Mouse (Mus musculus) inflammation-experienced regulatory T-cells, adult 6 months (primary cell): ENCODE results near the gene Tnfaip1. TPM values are rescaled to one million over a fixed set of nuclear protein-coding genes. Genes with fewer than 3 reads are reported as not detected.
A peak's percentile ranks its signal among the peaks of the same experiment; 100 is the strongest.
"Not testable (repeated sequence)": the region's sequence is repeated elsewhere in the genome, so short reads cannot be mapped to it uniquely, and the experiment has no call there.

ENCODE experiments used
- ATAC-seq: one replicate; pipeline ENCODE4 v1.8.0; 2017
- polyA plus RNA-seq, 3 experiments: library from polyadenylated mRNA; unstranded; fragments of 100-300 nt; shearing (Covaris generic); gene quantifications; one replicate each; pipeline ENCODE4 v1.2.1; 2017

The Tnfaip1 gene
- polyA plus RNA-seq, 3 experiments from 2014 or later, result 14.6 to 20.3 (median 16.9) TPM

DNA sequence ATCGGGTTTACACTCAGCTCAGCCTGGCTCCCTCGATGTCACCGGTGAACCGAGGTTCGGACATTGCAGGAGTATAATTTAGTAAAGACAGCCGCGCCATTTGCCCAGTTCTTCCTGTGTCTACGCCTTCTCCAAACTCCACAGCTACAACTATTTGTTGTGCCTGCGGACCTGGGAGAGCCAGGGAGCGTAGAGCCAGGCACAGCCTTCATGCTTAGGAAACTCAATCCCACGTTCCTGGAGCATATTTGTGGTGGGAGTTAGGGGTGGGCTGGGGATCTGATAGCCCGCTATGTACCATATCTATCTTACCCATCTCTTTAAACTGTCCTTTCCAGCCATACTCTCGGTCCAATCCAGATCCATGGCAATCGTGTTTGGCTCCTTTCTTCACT is 555 bp upstream of the Tnfaip1 start:
- ATAC-seq, result no peak

DNA sequence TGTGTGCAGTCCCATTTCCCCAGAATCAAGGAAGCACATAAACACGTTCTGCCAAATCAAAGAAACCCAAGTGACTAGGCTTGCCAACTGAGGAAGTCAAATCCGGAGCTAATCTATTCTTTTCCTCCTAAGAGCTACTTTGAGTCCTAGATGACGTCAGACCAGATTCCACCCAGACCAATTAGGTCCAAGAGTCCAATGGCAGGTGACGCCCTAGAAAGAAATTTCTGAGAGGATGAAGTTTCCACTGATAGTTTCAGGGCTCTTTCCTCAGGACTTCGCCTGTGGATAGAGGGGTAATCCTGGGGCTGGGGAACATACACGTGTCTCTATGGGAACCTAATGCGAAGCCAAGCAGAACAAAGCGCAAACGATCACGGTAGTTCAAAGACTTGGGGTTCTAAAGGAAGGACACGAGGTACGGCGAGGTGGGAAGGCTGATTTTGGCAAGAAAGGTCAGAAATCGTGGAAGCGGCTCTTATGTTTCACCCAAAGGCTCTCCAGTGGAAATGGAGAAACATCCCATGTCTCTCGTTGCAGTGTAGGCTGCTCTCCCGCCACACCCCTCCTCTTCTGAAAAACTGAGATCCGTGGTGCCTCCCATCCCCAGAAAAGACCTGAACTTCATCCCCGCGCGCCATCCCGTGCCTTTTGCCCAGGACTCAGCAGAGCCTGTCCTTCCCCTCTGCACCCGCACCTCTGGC is 604 bp downstream of the Tnfaip1 start:
- peak; percentile 20 for ATAC-seq

DNA sequence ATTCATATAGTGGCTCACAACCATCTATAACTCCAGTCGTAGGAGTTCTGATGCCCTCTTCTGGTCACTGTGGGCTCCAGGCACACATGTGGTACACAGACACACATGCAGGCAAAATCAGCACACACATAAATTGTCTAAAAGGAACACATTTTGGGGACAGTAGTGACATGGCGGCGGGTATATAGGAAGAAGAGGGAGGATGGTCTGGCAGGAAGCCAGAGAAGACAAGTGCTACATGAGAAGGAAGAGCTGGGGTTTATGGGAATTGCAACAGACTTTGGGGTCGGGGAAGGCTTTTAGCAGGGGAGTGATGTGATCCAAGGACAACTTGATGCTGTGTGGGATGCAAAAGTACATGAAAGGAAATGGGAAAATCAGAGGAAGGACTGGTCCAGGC is 1.6 kb downstream of the Tnfaip1 start:
- no peak for ATAC-seq

DNA sequence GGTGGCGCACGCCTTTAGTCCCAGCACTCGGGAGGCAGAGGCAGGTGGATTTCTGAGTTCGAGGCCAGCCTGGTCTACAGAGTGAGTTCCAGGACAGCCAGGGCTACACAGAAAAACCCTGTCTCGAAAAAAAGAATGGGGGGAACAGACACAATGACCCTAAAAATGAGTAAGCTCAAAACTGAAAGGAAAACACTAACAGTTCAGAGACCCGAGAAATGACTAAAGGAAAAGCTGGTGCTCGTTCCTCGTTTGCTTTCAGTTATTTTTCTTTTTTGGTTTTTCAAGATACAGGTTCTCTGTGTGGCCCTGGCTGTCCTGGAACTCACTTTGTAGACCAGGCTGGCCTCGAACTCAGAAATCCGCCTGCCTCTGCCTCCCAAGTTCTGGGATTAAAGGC is 4.6 kb downstream of the Tnfaip1 start:
- ATAC-seq, result not testable (repeated sequence)

DNA sequence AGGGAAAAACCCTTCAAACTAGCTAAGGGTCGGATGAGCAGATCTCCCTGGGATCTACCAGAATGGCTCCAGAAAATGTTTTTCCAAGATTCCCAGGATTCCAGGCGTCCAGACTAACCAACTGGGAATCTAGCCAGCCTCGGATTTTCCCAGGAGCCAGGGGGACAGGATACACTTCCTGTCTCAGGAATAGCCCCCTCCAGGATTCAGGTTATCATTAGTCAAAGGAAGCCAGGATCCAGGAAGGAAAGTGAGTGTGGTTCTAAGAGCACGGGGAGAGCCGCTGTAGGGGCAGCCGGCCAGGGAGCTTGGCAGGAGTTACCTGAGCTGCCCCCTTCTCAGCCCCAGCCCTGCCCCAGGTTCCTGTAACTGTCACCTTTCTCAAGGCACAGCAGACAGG is 5.1 kb downstream of the Tnfaip1 start:
- ATAC-seq, result no peak

DNA sequence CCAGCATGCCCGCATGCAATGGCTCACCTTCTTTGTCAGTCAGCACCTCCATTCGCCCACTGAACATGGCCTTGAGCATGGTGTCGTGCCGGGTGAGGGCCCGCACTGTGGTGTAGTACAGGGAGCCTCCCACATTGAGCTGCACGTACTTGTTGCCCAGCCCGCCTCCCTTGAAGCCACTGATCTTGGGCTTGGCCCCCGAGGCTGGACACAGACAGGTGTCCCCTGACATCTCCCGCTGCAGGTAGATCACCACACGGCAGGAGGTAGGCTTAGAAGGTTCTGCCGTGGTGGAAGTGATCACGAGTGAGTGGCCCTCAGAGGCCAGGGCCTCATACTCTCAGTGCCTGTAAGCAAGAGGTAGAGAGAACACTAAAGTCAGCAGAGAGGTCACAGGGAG is 6.1 kb downstream of the Tnfaip1 start:
- ATAC-seq, result no peak

DNA sequence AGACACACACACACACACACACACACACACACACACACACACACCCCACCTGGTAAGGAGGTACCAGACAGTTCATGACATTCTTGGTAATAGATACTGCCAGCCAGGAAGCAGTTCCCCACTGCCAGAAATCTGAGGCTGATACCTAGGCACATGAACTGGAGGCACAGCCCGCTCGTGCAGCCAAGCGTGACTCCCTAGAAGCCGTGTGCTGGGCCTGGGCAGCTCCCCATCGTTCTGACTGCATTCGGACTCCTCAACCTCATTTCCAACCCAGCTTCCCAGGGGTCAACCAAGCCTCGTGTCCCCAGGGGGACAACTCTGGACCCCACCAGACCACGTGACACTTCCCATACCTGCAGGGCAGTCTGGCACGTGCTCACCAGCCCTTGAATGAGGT is 7.4 kb downstream of the Tnfaip1 start:
- ATAC-seq, result no peak

DNA sequence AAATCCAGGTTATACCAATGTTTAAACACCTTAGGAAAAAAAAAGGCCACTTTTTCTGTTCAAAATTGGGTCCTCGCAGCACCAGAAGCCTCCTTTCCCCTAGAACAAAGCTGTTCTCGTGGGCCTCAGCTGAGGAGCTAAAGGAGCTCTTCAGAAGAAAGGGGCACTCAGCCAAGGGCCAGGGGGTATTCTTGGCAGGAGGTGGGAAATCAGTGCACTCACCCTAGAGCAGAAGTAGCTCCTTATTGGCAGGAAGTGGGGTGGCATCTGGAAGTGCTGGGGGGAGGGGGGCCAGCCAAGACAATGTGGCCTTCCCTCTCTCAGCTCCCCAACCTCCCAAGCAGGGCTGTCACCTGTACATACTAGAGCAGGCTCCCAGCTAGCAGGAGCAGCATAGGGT is 11.3 kb downstream of the Tnfaip1 start:
- ATAC-seq, result no peak

DNA sequence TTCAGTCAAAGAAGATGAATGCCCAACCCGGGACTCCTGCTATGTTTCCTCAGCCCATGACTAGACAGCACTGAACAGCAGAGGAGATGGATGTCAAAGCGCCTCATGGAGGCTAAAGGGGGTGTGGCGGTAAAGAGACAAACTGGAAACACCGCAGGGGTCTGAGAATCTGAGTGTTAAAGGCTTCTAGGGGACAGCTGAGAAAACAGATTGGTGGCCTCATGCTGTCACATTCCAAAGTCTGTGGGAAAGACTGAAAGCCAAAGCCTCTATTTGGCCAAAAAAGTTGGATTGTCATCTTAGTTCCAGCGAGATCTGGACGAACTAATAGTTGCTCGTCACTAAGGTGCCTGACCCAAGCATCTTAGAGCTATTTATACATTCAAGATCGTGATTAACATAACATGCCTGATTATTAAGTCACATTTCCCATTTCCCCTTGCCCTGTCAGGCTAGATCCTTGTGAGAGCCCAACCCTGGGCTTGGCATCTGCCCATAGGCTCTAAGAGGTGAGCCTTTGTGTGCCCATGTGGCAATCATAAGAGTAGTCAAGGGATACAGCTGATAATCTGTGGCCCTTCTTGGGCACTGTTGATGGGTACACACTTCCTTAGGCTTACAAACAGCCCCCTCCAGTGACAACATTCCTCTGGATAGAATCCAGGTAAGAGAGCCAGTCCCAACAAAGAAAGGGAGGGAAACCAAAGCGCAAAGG is 12.7 kb downstream of the Tnfaip1 start:
- ATAC-seq, result no peak

DNA sequence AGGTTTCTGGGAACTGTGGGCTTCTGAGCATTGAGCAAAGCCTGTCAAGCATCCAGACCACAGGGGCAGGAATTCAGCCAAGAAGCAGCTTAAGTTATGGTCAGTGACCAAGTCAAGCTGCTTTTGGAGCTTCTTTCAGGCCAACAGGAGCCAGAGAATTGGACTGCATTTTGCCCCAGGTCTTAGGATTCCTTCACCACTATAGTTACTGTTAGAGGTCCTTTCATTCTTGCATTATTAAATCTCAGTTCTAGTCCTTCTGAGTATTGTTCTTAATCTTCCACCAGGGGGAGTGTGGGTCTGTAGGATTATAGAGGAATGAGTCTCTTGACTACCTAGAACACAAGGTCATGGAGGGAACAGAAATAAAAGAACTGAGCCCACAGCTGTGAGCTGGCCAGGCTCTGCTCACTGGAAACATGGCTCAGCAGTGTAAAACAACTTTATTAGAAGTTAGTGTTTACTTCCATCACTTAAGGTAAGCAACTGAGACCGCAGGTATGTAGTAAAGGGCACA is 13.6 kb downstream of the Tnfaip1 start:
- no peak for ATAC-seq

DNA sequence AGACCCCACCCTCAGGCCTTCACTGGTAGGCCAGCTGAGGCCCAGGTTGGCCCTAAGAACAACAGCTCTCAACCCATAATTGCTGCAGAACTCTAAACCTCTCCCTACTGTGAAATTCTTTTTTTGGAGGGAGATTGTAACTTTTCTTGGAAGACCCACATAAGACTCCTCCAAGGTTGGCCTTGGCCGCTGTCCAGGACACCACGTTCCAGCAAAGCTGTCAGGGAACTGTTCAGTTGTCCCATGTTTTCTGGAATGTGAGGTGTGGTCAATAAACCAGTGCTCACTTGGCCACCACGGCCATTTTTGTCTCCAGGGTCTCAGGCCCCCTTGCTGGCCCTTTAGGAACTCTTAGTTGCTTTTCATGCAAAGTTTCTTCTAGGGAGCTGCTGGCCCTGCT is 14.3 kb downstream of the Tnfaip1 start:
- no peak for ATAC-seq

DNA sequence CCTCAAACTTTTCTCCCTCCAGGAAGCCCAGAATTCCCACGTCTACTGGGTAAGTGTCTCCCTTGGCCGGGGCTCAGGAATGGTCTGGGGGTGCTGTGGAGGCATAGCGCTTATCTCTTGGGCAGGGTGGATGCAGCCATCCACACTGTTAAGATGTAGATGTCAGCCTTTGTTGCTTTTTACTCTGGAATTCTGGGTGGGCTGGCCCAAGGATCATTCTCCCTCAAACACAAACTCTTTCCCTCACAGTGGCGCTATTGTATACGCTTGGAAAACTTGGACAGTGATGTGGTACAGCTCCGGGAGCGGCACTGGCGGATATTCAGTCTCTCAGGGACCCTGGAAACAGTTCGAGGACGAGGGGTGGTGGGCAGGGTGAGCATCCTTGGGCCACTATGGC is 17.2 kb downstream of the Tnfaip1 start:
- no peak for ATAC-seq

DNA sequence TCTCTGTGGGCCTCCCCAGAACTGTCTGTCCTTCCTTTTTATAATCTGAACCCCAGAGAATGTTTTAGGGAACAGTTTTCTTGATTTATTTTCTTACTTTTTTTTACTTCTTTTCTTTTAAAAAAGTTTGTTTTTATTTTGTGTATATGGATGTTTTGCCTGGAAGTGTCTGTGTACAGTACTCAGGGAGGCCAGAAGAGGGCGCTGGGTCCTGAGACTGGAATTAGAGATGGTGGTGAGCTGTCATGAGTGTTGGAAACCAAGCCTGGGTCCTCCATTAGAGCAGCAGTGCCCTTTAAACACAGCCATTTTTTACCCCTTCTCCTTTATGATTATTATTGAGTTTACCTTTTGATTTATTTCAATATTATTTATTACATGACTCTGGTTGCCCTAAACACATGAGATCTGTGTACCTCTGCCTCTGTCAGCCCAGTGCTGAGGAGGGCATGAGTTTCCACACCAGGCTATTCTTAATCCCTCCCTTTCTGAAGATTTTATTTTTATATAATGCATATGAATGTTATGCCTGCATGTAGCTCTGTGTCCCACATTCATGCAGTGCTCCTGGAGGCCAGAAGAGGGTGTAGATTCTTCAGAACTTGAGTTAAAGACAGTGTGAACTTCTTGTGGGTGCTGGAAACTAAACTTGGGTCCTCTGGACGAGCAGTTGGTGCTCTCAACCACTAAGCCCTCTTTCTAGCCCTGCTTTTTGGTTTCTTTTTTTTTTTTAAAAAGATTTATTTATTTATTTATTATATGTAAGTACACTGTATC is 20.4 kb downstream of the Tnfaip1 start:
- ATAC-seq, result no peak

DNA sequence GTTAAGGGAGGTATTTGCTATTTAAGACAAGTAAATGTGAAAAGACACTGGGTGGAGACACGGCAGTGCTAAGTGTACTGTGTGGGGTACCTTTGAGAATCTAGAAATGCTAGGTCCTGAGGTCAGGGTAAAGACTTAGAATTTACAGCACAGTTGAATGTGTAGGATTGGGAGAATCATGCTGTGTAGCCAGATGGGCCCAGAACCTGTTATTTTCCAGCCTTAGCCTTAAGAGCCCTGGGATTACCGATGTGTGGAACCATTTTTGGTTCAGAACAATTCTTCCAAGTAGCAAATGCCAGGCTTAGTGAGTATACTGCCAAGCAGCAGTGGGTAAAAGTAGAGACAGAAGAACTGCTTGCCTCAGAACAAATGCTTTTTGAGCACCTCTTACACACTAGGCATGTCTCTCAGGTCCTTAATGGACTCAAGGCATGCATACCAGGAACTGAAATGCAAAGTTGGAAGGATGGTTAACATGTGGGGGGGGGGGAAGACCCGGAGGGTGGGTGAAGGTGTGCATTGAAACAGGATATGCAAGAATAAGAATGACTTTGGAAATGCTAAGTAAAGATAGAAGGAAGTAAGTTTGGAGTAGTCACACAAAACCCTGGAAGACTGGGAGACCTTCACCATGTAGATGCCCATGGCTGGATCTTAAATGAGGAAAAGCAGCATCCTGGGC is 22.9 kb downstream of the Tnfaip1 start:
- ATAC-seq, result no peak

DNA sequence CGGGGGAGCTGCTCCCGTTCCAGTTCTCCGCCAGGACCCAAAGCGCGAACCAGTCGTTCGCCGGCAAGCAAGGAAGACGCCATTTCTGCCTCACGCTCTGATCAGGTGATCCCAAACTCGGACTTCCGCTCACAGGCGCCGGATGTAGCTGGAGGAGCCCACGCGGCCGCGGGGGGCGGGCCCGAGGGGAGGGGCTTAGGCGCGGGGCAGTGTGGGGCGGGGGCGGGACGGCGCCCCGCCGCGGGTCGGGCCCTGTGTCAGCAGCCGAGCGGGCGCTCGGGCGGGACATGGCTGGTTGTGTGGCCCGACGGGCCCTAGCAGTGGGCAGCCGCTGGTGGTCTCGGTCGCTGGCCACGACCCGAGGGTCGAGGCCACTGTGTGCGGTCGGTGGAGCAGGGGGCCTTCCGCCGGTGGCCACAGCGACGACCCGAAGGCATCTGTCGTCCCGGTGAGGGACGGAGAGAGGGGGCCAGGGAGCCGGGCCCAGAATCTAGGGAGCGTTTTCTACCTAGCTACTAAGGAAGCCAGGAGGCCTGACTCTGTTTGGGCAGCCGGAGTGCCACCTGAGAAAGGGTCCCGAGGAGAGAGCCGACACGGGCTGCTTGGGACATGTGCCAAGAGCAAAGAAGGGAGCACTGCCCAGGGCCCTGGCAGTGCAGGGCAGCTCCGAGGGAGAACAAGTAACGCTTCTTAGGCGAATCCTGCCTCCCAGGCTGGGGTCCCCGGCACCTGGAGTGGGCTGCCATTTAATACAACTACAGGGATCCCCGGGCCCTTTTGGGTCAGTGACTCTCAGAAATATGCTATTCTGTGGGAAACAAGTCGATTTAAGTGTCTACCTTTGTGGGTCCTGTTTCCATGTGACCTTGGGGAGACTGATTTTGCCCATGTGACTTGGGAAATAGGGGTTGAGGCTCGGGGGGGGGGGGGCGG is 23.8 kb downstream of the Tnfaip1 start, which contains the start of the genes Tmem199 and Poldip2:
TSS of gene Tmem199 (minus strand) at position 148 of the 933 bp plus-strand sequence.
TSS of gene Poldip2 (plus strand) at position 169 of the 933 bp plus-strand sequence.
- peak; percentile 92 for ATAC-seq

DNA sequence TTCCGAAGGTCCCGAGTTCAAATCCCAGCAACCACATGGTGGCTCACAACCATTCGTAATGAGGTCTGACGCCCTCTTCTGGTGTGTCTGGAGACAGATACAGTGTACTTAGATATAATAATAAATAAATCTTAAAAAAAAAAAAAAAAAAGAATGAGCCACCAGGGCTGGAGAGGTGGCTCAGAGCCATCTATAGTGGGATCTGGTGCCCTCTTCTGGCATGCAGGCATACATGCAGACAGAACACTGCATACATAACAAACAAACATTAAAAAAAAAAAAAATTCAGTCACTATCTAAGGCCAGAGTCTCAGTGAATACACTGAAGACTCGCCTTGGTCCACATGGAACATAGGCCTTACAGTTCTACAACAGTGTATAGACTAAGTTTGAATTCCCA is 27.0 kb downstream of the Tnfaip1 start:
- no peak for ATAC-seq

DNA sequence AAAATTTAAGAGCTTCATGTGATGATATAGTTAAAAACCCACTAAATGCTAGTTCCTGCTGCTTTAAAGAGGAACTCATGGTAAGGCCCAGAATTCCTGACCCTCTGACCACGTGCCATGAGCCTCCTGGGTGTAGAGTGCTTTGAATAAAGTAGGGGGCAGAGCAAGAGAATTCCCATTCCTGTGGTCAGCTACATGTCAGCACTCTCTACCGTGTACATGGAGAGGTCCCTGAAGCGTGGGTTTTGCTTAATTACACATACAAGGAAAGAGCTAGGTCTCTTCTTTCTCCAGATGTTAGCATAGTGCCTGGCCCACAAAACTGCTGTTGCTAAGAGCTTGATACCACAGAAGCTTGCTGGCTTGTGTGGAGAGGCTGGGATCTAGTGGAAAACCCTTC is 30.7 kb downstream of the Tnfaip1 start:
- ATAC-seq, result no peak

DNA sequence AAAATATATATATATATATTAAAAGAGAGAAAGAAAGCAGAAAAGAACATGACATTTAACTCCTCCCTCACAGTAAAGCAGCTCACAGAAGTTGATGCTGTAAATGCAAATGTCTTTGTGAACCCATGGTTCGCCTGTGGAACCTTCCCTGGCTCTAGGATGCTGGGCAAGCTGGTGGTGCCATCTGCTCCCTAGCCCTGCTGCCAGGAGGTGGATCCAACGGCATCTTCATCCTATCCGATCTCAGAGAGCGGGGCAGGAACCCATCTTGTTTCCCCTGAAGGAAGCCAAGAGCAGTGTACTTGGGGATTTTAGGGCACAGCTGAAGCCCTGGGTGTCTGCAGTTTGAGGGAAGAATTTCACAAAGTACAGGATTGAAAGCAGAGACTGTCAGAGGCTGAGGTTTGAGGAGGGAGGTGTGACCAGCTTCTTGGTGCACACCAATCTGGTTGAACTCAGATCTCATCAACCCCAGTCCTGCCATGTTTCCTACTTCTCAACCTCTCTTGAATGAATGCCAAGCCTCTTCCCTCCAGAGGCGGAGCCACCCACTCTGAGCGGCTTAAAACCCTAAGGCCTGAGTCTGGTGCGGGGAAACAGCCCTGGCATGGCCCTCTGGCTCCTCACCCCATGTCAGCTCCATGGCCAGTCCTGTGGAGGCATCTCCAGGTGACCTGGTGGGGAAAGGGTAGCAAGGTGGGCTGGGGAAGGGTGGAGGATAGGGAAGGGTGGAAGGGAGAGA is 33.1 kb downstream of the Tnfaip1 start, which contains the start of gene Sebox:
TSS of gene Sebox (plus strand) at position 539 of the 742 bp plus-strand sequence.
- no peak for ATAC-seq

DNA sequence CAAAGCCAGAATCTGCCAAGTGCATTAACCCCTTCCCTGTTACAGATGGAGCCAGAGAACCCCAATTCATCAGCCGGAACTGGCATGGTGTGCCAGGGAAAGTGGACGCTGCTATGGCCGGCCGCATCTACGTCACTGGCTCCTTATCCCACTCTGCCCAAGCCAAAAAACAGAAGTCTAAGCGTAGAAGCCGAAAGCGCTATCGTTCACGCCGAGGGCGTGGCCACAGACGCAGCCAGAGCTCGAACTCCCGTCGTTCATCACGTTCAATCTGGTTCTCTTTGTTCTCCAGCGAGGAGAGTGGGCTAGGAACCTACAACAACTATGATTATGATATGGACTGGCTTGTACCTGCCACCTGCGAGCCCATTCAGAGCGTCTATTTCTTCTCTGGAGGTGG is 34.6 kb downstream of the Tnfaip1 start:
- no peak for ATAC-seq

DNA sequence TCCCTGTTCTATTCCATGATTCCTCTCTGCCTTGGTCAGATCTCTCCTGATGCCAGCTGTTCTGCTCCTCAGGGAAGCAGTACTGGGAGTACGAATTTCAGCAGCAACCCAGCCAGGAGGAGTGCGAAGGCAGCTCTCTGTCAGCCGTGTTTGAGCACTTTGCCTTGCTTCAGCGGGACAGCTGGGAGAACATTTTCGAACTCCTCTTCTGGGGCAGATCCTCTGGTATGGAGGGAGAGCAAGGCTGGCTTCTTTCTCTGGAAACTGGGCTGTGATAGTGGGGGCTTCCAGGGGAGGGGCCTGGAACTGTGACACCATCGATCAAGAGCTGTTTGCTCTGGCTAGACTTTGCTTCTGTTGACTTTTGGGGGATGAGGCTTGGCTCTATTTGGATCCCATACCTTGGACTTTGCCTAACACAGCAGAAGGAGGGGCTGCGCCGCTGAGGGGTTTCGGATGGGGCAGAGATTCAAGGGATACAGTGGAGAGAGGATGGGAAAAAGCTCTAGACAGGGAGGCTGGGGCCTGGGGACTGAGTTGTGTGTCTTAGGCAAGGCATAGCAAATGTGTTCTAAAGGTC is 35.4 kb downstream of the Tnfaip1 start:
- no peak for ATAC-seq
